Mouse (Mus musculus) bone marrow, adult 2 months (tissue): ENCODE results near the gene Tctn1.

Source experiments
- CTCF ChIP-seq: fragments of 200-500 bp; IDR thresholded peaks from 2 replicates; pipeline ENCODE4 v1.5.1; 2011; ENCODE audit warnings: low read length, control low read depth; ENCODE audit not compliant: control insufficient read depth, insufficient read depth
- POLR2A ChIP-seq: fragments of 200-500 bp; IDR thresholded peaks from 2 replicates; pipeline ENCODE4 v1.6.1; 2011; ENCODE audit warnings: low read depth, mild to moderate bottlenecking, control low read depth, low read length, borderline replicate concordance; ENCODE audit not compliant: control insufficient read depth

GRCm38 (mm10) chr5:122285767-122286150 lies 21.5 kb upstream of the Tctn1 start:
- TF ChIP-seq POLR2A (no peak), CTCF (no peak)
